Mouse (Mus musculus) layer of hippocampus, postnatal 36 days (tissue): ENCODE data around the gene Psma6. TPM values are rescaled to one million over a fixed set of nuclear protein-coding genes. Genes with fewer than 3 reads are reported as not detected.

Experiments
- DNase-seq, 2 experiments: peaks; one replicate each; pipeline ENCODE4 v3.0.0; 2022
- total RNA-seq, 2 experiments: library from RNA; stranded (reverse); gene quantifications; 2 replicates each; pipeline ENCODE4 v1.2.3; 2021

Gene Psma6
- total RNA-seq, 2 experiments from 2014 or later: 142 to 152 TPM

GRCm38 (mm10) chr12:55463992-55464845 lies 80.2 kb downstream of the Psma6 start:
- peak; percentile 51 to 57 for DNase-seq

- DNase-seq: no peak
These were observed 80.9 kb downstream of the Psma6 start for GRCm38 (mm10) chr12:55464846-55465361.

DNA sequence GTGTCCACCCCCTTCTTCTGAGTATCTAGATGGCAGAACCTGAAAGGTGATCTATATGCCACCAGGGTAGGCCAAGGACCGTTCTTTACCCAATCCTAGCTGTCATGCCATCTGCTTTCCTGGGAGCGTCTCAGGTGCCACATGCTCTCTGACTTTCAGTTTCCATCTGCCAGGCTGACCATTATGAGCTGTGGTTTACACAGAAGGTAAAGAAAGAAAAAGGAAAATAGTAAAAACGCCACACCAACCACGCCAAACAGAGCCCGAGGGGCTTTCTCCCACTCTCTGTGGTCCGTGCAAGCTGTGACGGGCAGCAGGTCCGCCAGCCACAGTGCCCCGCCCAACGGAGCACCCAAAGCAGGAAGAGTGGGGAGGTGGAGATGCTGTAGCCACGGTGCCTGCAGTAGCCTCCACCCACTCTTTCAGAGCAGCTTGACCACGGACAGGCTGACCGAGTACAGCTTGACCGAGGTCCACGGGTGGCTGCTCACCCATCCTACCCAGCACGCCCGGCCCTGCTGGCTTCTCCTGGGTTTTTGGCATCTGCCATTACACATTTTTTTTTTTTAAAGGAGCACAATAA lies 81.5 kb downstream of the Psma6 start:
- DNase-seq: no peak

DNA sequence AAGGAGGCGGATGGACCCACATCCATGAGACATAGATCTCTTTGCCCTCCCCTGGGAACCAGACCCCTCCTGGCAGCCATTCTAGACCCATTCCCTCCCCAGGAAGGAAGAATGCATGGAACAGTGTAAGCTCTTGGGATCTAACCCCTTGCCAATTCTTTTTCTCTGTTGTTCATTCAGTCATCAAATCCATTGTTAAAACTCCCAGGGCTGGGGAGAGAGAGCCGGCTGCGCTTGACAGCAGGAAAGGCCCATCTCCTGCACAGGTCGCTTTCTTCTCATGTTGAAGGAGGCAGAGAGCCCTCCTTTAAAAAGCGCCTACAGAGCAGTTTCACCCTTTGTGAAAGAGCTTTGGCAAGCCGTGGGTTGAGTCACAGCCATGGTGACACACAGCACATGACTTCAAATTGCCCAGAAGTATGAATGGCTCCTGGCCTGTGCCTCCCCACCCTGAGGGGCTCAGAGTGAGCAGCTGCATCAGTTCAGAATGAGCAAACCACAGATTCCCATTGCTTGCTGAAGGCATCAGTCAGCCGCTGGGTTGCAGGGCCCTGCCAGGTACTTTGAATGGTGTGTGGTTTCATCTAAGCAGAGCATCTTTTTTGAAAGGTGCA lies 82.2 kb downstream of the Psma6 start:
- DNase-seq: no peak

GRCm38 (mm10) chr12:55466816-55467215 lies 82.8 kb downstream of the Psma6 start:
- no peak for DNase-seq

GRCm38 (mm10) chr12:55467331-55468180 lies 83.5 kb downstream of the Psma6 start:
- DNase-seq: no peak

Other genes starting within 250 kb of the Psma6 start
- 10 to 100 TPM; 51.3 to 55.1 TPM for gene Srp54b, start 229.1 kb upstream of the Psma6 start, total RNA-seq
- 1 to 10 TPM in 1 of 2 experiments, under 1 TPM in 1; 0.45 to 8.2 TPM for gene 1700047I17Rik2, start 184.6 kb upstream of the Psma6 start, total RNA-seq
- 10 to 100 TPM; 38.4 to 40.5 TPM for gene Srp54c, start 154.1 kb upstream of the Psma6 start, total RNA-seq
- gene 1110008L16Rik, start 84.6 kb upstream of the Psma6 start, total RNA-seq: 1 to 10 TPM; 8.3 to 9.1 TPM
- 10 to 100 TPM; 11.9 to 14.4 TPM for gene Ppp2r3c, start 81.2 kb upstream of the Psma6 start, total RNA-seq
- gene Nfkbia, start 108.4 kb downstream of the Psma6 start, total RNA-seq: 10 to 100 TPM; 36.5 to 44.3 TPM
- under 1 TPM in 1 of 2 experiments, not detected in 1; 0.35 TPM for gene Aldoart2, start 181.0 kb downstream of the Psma6 start, total RNA-seq
- gene Insm2, start 215.2 kb downstream of the Psma6 start, total RNA-seq: under 1 TPM in 1 of 2 experiments, not detected in 1; 0.13 TPM